Mouse (Mus musculus) MEL (cell line): ENCODE results near the gene Sntg2. TPM values are rescaled to one million over a fixed set of nuclear protein-coding genes. Genes with fewer than 3 reads are reported as not detected.

ENCODE experiments used
- DNase-seq: peaks from one replicate; pipeline ENCODE4 v3.0.0; 2011; ENCODE audit warnings: low read depth, low spot score
- H3K27ac ChIP-seq: 2 replicates; pipeline ENCODE4 v1.5.1; 2012; ENCODE audit warnings: low read depth, mild to moderate bottlenecking, control low read depth, low read length, moderate library complexity; ENCODE audit not compliant: control insufficient read depth
- H3K27me3 ChIP-seq, 2 experiments: fragments of 150-350 bp in 1 of 2; sonication (generic) in 1 of 2; 2 replicates each; pipeline ENCODE4 v1.6.1; 2012; ENCODE audit warnings: low read length in 2 of 2, mild to moderate bottlenecking in 2 of 2, improper control_type of control experiment in 1 of 2, moderate library complexity in 1 of 2; ENCODE audit not compliant: insufficient read depth in 2 of 2, control insufficient read depth in 1 of 2
- H3K36me3 ChIP-seq, 2 experiments: 2 replicates each; pipeline ENCODE4 v1.6.1; 2012 to 2014; ENCODE audit warnings: low read length in 2 of 2, improper control_type of control experiment in 1 of 2, inconsistent platforms in 1 of 2, mild to moderate bottlenecking in 1 of 2; ENCODE audit not compliant: insufficient read depth in 2 of 2, control insufficient read depth in 1 of 2
- H3K4me1 ChIP-seq, 2 experiments: fragments of 150-350 bp in 1 of 2; sonication (generic) in 1 of 2; 2 replicates each; pipeline ENCODE4 v1.6.1; 2012; ENCODE audit warnings: low read length in 2 of 2, improper control_type of control experiment in 1 of 2, mild to moderate bottlenecking in 1 of 2; ENCODE audit not compliant: insufficient read depth in 2 of 2, control insufficient read depth in 1 of 2
- H3K4me3 ChIP-seq, 2 experiments: fragments of 150-350 bp in 1 of 2; sonication (generic) in 1 of 2; 2 replicates each; pipeline ENCODE4 v1.5.1; 2012; ENCODE audit warnings: low read depth in 2 of 2, low read length in 2 of 2, mild to moderate bottlenecking in 2 of 2, moderate library complexity in 2 of 2, control low read depth in 1 of 2, improper control_type of control experiment in 1 of 2; ENCODE audit not compliant: control insufficient read depth in 1 of 2, insufficient read depth in 1 of 2
- H3K79me2 ChIP-seq: 2 replicates; pipeline ENCODE4 v1.6.1; 2012; ENCODE audit warnings: mild to moderate bottlenecking, low read length, moderate library complexity; ENCODE audit not compliant: control insufficient read depth, poor library complexity, insufficient read depth
- H3K9ac ChIP-seq: 2 replicates; pipeline ENCODE4 v1.6.1; 2012; ENCODE audit warnings: low read depth, mild to moderate bottlenecking, control low read depth, low read length, moderate library complexity; ENCODE audit not compliant: control insufficient read depth, poor library complexity, severe bottlenecking
- H3K9me3 ChIP-seq: fragments of 150-350 bp; sonication (generic); replicated peaks from 2 replicates; pipeline ENCODE4 v1.6.1; 2012; ENCODE audit warnings: mild to moderate bottlenecking, low read length, improper control_type of control experiment, moderate library complexity; ENCODE audit not compliant: insufficient read depth
- CHD1 ChIP-seq: IDR thresholded peaks from 2 replicates; pipeline ENCODE4 v1.6.1; 2012; ENCODE audit warnings: low read depth, mild to moderate bottlenecking, inconsistent platforms, low read length, improper control_type of control experiment
- CTCF ChIP-seq, 3 experiments: IDR thresholded peaks in 2 of 3; conservative IDR thresholded peaks in 1 of 3; 2 replicates each; pipeline ENCODE4 v1.5.1; 2011 to 2012; ENCODE audit warnings: low read length in 3 of 3, low read depth in 2 of 3, mild to moderate bottlenecking in 2 of 3, improper control_type of control experiment in 1 of 3, inconsistent platforms in 1 of 3, mixed read lengths in 1 of 3, moderate library complexity in 1 of 3; ENCODE audit not compliant: control insufficient read depth in 1 of 3, insufficient read depth in 1 of 3, poor library complexity in 1 of 3, severe bottlenecking in 1 of 3
- ETS1 ChIP-seq: IDR thresholded peaks from 2 replicates; pipeline ENCODE4 v1.6.1; 2012; ENCODE audit warnings: low read depth, mild to moderate bottlenecking, inconsistent platforms, low read length, improper control_type of control experiment, moderate library complexity
- MAX ChIP-seq: IDR thresholded peaks from 2 replicates; pipeline ENCODE4 v1.6.1; 2011; ENCODE audit warnings: low read length, improper control_type of control experiment
- MAZ ChIP-seq: IDR thresholded peaks from 2 replicates; pipeline ENCODE4 v1.6.1; 2012; ENCODE audit warnings: low read depth, mild to moderate bottlenecking, inconsistent platforms, low read length, improper control_type of control experiment
- MEF2A ChIP-seq: IDR thresholded peaks from 2 replicates; pipeline ENCODE4 v1.6.1; 2014; ENCODE audit warnings: low read depth, mild to moderate bottlenecking, inconsistent platforms, low read length, improper control_type of control experiment; ENCODE audit not compliant: poor library complexity, insufficient replicate concordance, severe bottlenecking; ENCODE audit errors: extremely low read depth
- MYB ChIP-seq: IDR thresholded peaks from 2 replicates; pipeline ENCODE4 v1.6.1; 2011; ENCODE audit warnings: mild to moderate bottlenecking, low read depth, low read length, improper control_type of control experiment
- NELFE ChIP-seq: IDR thresholded peaks from 2 replicates; pipeline ENCODE4 v1.6.1; 2011; ENCODE audit warnings: low read depth, low read length, improper control_type of control experiment
- POLR2A ChIP-seq, 2 experiments: IDR thresholded peaks; 2 replicates each; pipeline ENCODE4 v1.6.1; 2011 to 2012; ENCODE audit warnings: low read length in 2 of 2, mild to moderate bottlenecking in 2 of 2, control low read depth in 1 of 2, improper control_type of control experiment in 1 of 2, low read depth in 1 of 2, moderate library complexity in 1 of 2; ENCODE audit not compliant: control insufficient read depth in 1 of 2, insufficient read depth in 1 of 2, poor library complexity in 1 of 2
- POLR2AphosphoS2 ChIP-seq: IDR thresholded peaks from 2 replicates; pipeline ENCODE4 v1.6.1; 2011; ENCODE audit warnings: low read length, improper control_type of control experiment
- POLR2AphosphoS5 ChIP-seq: IDR thresholded peaks from 2 replicates; pipeline ENCODE4 v1.6.1; 2012; ENCODE audit warnings: low read depth, borderline replicate concordance, mild to moderate bottlenecking, inconsistent platforms, low read length, moderate library complexity, mixed read lengths
- SMC3 ChIP-seq: IDR thresholded peaks from 2 replicates; pipeline ENCODE4 v1.6.1; 2011; ENCODE audit warnings: low read depth, low read length, improper control_type of control experiment
- TAL1 ChIP-seq: IDR thresholded peaks from 2 replicates; pipeline ENCODE4 v1.6.1; 2012; ENCODE audit warnings: mild to moderate bottlenecking, inconsistent platforms, low read length, moderate library complexity, mixed read lengths
- TBP ChIP-seq: IDR thresholded peaks from 2 replicates; pipeline ENCODE4 v1.8.0; 2011; ENCODE audit warnings: low read depth, low read length, improper control_type of control experiment
- UBTF ChIP-seq: IDR thresholded peaks from 2 replicates; pipeline ENCODE4 v1.6.1; 2012; ENCODE audit warnings: low read depth, mild to moderate bottlenecking, inconsistent platforms, low read length, improper control_type of control experiment, moderate library complexity, borderline replicate concordance; ENCODE audit not compliant: insufficient read depth
- ZNF384 ChIP-seq: IDR thresholded peaks from 2 replicates; pipeline ENCODE4 v1.6.1; 2012; ENCODE audit warnings: low read depth, mild to moderate bottlenecking, inconsistent platforms, low read length, improper control_type of control experiment
- polyA plus RNA-seq, 2 experiments: library from polyadenylated mRNA; stranded (reverse) in 1 of 2; unstranded in 1 of 2; fragments of >175 nt in 1 of 2; fragments of >200 nt in 1 of 2; gene quantifications; 2 replicates each; pipeline versions ENCODE4 v1.2.1 to v1.2.4; 2012; ENCODE audit warnings: low replicate concordance in 2 of 2, low read depth in 1 of 2; ENCODE audit not compliant: insufficient read length in 2 of 2, insufficient read depth in 1 of 2, missing spikeins in 1 of 2
- total RNA-seq: library from RNA; depleted of rRNA; stranded (reverse); fragments of 300-350 nt; gene quantifications from 2 replicates; pipeline ENCODE4 v1.2.3, GENCODE M21; 2012

Sntg2 gene
- total and polyA plus RNA-seq, 3 experiments, result not detected

DNA sequence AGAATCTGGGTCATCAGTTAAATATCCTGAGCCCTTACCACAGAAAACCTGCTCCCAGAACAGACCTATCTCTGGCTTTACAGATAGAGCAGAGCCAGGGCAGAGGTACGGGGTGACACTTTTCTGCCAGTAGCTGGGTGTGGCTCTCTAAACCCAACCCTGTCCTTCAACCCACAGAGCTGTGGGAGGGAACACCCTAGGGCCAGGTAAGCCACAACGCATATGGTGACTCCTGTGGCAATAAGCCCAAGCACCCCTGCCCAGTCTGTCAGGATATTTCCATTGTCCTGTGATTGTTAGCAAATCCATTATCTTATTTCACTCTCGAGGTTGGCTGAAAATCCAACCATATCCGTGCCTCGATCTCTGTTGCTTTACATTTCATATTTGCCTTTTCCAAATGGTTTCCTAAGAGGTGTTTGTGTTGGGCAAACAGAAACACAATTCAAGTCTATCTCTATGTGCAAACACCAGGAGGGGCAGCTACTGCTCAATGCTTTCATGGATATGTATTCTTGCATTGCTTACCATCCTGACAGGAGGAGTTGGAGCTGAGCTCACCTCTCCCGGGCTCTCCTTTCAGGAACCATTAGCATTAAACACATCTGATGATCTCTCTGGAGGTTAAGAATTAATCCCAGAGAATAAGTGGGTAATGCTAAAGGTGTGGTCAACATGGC, 156.3 kb downstream of the Sntg2 start:
- Histone ChIP-seq H3K27me3 (no peaks in the 10 kb centered on the region), H3K27ac (no peak overlapping the region), H3K9ac (no peak overlapping the region), H3K9me3 (no peaks in the 10 kb centered on the region), H3K4me1 (no peaks in the 10 kb centered on the region), H3K4me3 (no peak overlapping the region), H3K36me3 (no peaks in the 10 kb centered on the region), H3K79me2 (no peaks in the 10 kb centered on the region)
- no peak for DNase-seq
- TF ChIP-seq ZNF384, result no peak
- TF ChIP-seq TAL1, result no peak
- TF ChIP-seq, all 39 proteins: peak for 0

DNA sequence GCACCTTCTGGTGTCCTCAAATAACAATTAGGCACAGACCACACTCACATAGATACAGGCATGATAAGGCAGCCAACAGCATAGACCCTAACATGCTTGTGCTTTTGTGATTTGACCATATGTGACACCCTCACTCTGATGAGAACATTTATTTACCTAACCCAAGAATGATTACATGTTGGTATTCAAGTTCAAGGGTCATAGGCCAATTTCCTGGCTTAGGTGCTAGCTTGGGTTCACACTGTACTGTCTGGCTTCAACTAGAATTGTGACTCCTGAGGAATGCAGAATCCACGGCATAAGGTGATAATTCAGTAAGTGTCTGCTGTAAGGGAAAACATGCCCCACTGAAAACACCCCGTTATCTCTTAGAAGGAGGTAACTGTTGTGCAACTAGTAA, 158.4 kb downstream of the Sntg2 start:
- no peak for DNase-seq
- no peaks in the 10 kb centered on the region for H3K4me1 ChIP-seq
- no peaks in the 10 kb centered on the region for H3K9me3 ChIP-seq
- no peak overlapping the region for H3K27ac ChIP-seq
- no peaks in the 10 kb centered on the region for H3K36me3 ChIP-seq
- no peak overlapping the region for H3K9ac ChIP-seq
- no peaks in the 10 kb centered on the region for H3K27me3 ChIP-seq
- H3K79me2 ChIP-seq, result no peaks in the 10 kb centered on the region
- no peak for TF ChIP-seq UBTF
- no peak for TF ChIP-seq TBP
- no peak for TF ChIP-seq MEF2A
- no peak for TF ChIP-seq SMC3
- TF ChIP-seq POLR2AphosphoS5, result no peak
- no peak for TF ChIP-seq CTCF (IDR thresholded peaks at IDR 0.05 in 2 of 3, conservative IDR thresholded peaks at IDR 0.05 in 1 of 3; ENCODE audit: control insufficient read depth in 1 of 3, insufficient read depth in 1 of 3, low read depth in 2 of 3, low read length in 3 of 3, poor library complexity in 1 of 3, severe bottlenecking in 1 of 3)
- TF ChIP-seq CHD1, result no peak
- no peak overlapping the region for H3K4me3 ChIP-seq

DNA sequence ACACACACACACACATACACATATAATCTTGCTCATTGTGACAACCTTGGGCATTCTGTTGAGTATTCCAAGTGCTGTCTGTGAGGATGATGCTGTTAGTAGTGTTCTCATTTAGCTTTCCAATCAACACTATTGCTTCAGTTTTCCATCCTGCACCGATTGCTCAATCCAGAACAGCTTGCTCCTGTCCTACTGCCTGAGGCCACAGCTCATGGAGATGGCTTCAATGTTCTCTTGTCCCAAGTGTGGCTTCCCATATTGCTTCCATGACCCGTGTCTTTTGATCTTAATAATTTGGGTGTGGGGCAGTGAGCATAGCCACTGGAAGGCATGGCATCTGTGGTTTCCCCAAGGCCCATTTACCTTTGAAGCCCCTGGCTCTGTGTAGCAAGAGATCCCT, 162.8 kb downstream of the Sntg2 start:
- Histone ChIP-seq H3K36me3 (no peaks in the 10 kb centered on the region), H3K27ac (no peak overlapping the region), H3K9me3 (no peaks in the 10 kb centered on the region), H3K9ac (no peak overlapping the region), H3K4me3 (no peak overlapping the region), H3K79me2 (no peaks in the 10 kb centered on the region), H3K27me3 (no peaks in the 10 kb centered on the region), H3K4me1 (no peaks in the 10 kb centered on the region)
- no peak for DNase-seq
- TF ChIP-seq NELFE (no peak), MAX (no peak), POLR2AphosphoS2 (no peak), POLR2A (IDR thresholded peaks at IDR 0.05; ENCODE audit: control insufficient read depth in 1 of 2, insufficient read depth in 1 of 2, low read depth in 1 of 2, low read length in 2 of 2, poor library complexity in 1 of 2) (no peak), MYB (no peak), MAZ (no peak), TBP (no peak), ETS1 (no peak)
